Mouse (Mus musculus) ES-Bruce4 (cell line): Measurements from ENCODE around the gene Csad.

Experiments used
- CTCF ChIP-seq: IDR thresholded peaks from one replicate; pipeline ENCODE4 v1.8.1; 2011; ENCODE audit warnings: low read depth, low read length
- EP300 ChIP-seq: IDR thresholded peaks from 2 replicates; pipeline ENCODE4 v1.6.1; 2011; ENCODE audit warnings: low read depth, low read length; ENCODE audit not compliant: insufficient read depth
- POLR2A ChIP-seq: IDR thresholded peaks from one replicate; pipeline ENCODE4 v1.8.1; 2011; ENCODE audit warnings: low read length; ENCODE audit not compliant: insufficient read depth

DNA sequence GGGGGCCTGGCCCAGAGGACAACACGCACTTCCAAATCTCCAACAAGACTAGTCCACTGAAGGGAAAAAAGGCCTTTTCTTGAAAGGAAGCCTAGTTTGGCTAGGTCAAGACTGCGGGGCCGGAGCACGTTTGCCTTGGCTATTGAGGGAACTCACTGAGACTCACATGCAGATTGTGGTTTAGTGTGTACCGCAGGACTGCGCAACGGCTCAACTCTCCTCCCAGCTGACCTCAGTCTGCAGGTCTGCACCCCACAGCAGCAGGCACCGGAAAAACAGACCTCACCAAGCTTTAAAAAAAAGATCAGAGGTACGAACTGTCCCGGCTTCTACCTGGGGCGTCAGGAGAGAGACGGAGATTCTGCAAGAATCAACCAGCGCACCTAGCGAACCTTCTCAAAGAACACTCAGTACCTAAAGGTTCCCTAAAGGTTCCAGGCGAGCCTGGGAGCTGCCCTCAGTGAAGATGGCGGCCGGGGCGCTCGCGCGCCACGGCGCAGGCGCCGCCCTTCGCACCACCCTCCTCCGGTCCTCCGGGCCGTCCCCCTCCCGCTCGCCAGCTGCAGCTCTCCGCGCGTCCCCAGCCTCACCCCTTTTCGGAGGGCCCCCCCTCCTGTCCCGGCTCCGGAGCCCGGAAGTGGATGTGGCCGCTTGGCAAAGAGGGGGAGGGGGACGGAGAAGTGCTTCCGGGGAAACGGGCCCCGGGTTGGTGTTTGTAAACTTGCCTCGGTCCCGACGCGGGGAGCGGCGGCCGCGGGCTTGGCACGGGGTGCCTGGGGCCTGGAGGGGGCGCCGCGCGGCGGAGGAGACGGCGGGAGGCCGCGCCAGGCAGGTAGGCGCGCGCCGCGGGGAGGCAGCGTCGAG lies 1.3 kb downstream of the Csad start, which contains the start of gene Zfp740:
- TF ChIP-seq CTCF (no peak), POLR2A (peak; percentile 11), EP300 (0 out of 2 replicates have a peak, but pooled peaks have one; percentile 3)
